In genomic region chr13:34106256-34106655, GRCm38 (mm10) we compare ENCODE assay signal across 27 mouse cellular contexts. TPM values are rescaled to one million over a fixed set of nuclear protein-coding genes. Genes with fewer than 3 reads are reported as not detected.
DNase-seq lines count a peak whose midpoint lies in the region; ATAC-seq and TF ChIP-seq lines count a peak whose summit lies in the region.
"Had no signal": no experiment of that assay in that cellular context is flagged by ENCODE, and none has a peak within 500 bp of the region (broad histone marks: within the 10 kb centered on the region; RNA-seq: fewer than 3 reads in every experiment).

No protein-coding gene starts in this region.

- no peak for ATAC-seq in forebrain, embryonic 14.5 days
- ATAC-seq in heart, embryonic 16.5 days (replicated peaks; ENCODE audit: extremely low read depth, insufficient read depth, low FRiP score), result no peak
- no peak for ATAC-seq in lung, postnatal 0 days
- ATAC-seq: intestine, embryonic 15.5 days; liver, postnatal 0 days had no signal

- no peak overlapping the region for H3K9ac ChIP-seq in forebrain, embryonic 14.5 days (ENCODE audit: low read length)
- H3K9ac ChIP-seq in heart, embryonic 16.5 days (ENCODE audit: low read length), result no peak overlapping the region
- H3K9ac ChIP-seq in lung, postnatal 0 days (replicated peaks; ENCODE audit: low read depth), result no peak overlapping the region
- H3K9ac ChIP-seq: embryonic facial prominence, embryonic 12.5 days; forebrain, embryonic 12.5 days; hindbrain, embryonic 15.5 days; intestine, embryonic 15.5 days; limb, embryonic 12.5 days; liver, postnatal 0 days; neural tube, embryonic 13.5 days had no signal

- no peak overlapping the region for H3K4me3 ChIP-seq in forebrain, embryonic 14.5 days (ENCODE audit: low read depth, low read length)
- no peak overlapping the region for H3K4me3 ChIP-seq in forebrain, embryonic 10.5 days
- no peak overlapping the region for H3K4me3 ChIP-seq in heart, embryonic 16.5 days (ENCODE audit: low read length)
- H3K4me3 ChIP-seq in lung, postnatal 0 days (ENCODE audit: low read depth, low read length), result no peak overlapping the region
- H3K4me3 ChIP-seq: embryonic facial prominence, embryonic 12.5 days; forebrain, embryonic 12.5 days; hindbrain, embryonic 15.5 days; intestine, embryonic 15.5 days; limb, embryonic 12.5 days; megakaryocyte, embryonic 14.5 days; neural tube, embryonic 13.5 days had no signal

- no peaks in the 10 kb centered on the region for H3K27me3 ChIP-seq in forebrain, embryonic 14.5 days (replicated peaks; ENCODE audit: control insufficient read depth, insufficient read depth, low read length)
- peaks cover 6% of the 10 kb centered on the region; the same call in 1 of the 2 replicates for H3K27me3 ChIP-seq in forebrain, embryonic 10.5 days (ENCODE audit: poor library complexity, severe bottlenecking)
- H3K27me3 ChIP-seq in heart, embryonic 16.5 days (ENCODE audit: control insufficient read depth, insufficient read depth, low read length), result no peaks in the 10 kb centered on the region
- no peaks in the 10 kb centered on the region for H3K27me3 ChIP-seq in lung, postnatal 0 days (replicated peaks; ENCODE audit: insufficient read depth, low read length)
- H3K27me3 ChIP-seq: embryonic facial prominence, embryonic 12.5 days; forebrain, embryonic 12.5 days; hindbrain, embryonic 15.5 days; intestine, embryonic 15.5 days; limb, embryonic 12.5 days; neural tube, embryonic 13.5 days had no signal

- H3K4me1 ChIP-seq in forebrain, embryonic 14.5 days (ENCODE audit: control insufficient read depth, insufficient read depth, low read length), result no peaks in the 10 kb centered on the region
- H3K4me1 ChIP-seq in forebrain, embryonic 10.5 days, result peaks cover 15% of the 10 kb centered on the region
- peaks cover 16% of the 10 kb centered on the region for H3K4me1 ChIP-seq in heart, embryonic 16.5 days (ENCODE audit: control insufficient read depth, insufficient read depth, low read length)
- H3K4me1 ChIP-seq in lung, postnatal 0 days (ENCODE audit: insufficient read depth, low read depth, low read length), result no peaks in the 10 kb centered on the region
- H3K4me1 ChIP-seq: embryonic facial prominence, embryonic 12.5 days; hindbrain, embryonic 15.5 days; intestine, embryonic 15.5 days; limb, embryonic 12.5 days had no signal

- H3K9me3 ChIP-seq in forebrain, embryonic 14.5 days (replicated peaks; ENCODE audit: control insufficient read depth, low read length), result no peaks in the 10 kb centered on the region
- no peaks in the 10 kb centered on the region for H3K9me3 ChIP-seq in forebrain, embryonic 10.5 days
- no peaks in the 10 kb centered on the region for H3K9me3 ChIP-seq in heart, embryonic 16.5 days (replicated peaks; ENCODE audit: control insufficient read depth, low read length)
- no peaks in the 10 kb centered on the region for H3K9me3 ChIP-seq in lung, postnatal 0 days (ENCODE audit: low read length)
- H3K9me3 ChIP-seq: embryonic facial prominence, embryonic 12.5 days; forebrain, embryonic 12.5 days; hindbrain, embryonic 15.5 days; intestine, embryonic 15.5 days; limb, embryonic 12.5 days; megakaryocyte, embryonic 14.5 days; neural tube, embryonic 13.5 days had no signal

- 89% methylated on average over 2 of the region's 2 CpGs for WGBS in forebrain, embryonic 14.5 days
- WGBS in forebrain, embryonic 10.5 days, result 87% methylated on average over 2 of the region's 2 CpGs
- WGBS in heart, embryonic 16.5 days, result 86% methylated on average over 2 of the region's 2 CpGs
- 82% methylated on average over 2 of the region's 2 CpGs for WGBS in lung, postnatal 0 days

- H3K4me2 ChIP-seq in forebrain, embryonic 14.5 days (ENCODE audit: low read length), result no peak overlapping the region
- no peak overlapping the region for H3K4me2 ChIP-seq in heart, embryonic 16.5 days (ENCODE audit: low read depth, low read length)
- H3K4me2 ChIP-seq in lung, postnatal 0 days (replicated peaks; ENCODE audit: low read depth, low read length), result no peak overlapping the region
- H3K4me2 ChIP-seq: embryonic facial prominence, embryonic 12.5 days; forebrain, embryonic 12.5 days; hindbrain, embryonic 15.5 days; intestine, embryonic 15.5 days; limb, embryonic 12.5 days; liver, embryonic 11.5 days; neural tube, embryonic 13.5 days had no signal

- H3K36me3 ChIP-seq in forebrain, embryonic 14.5 days (ENCODE audit: control insufficient read depth, insufficient read depth, low read length), result no peaks in the 10 kb centered on the region
- no peaks in the 10 kb centered on the region for H3K36me3 ChIP-seq in forebrain, embryonic 10.5 days (replicated peaks)
- H3K36me3 ChIP-seq in heart, embryonic 16.5 days (ENCODE audit: control insufficient read depth, insufficient read depth), result no peaks in the 10 kb centered on the region
- H3K36me3 ChIP-seq in lung, postnatal 0 days (ENCODE audit: insufficient read depth, low read length), result no peaks in the 10 kb centered on the region
- H3K36me3 ChIP-seq: embryonic facial prominence, embryonic 12.5 days; forebrain, embryonic 12.5 days; hindbrain, embryonic 15.5 days; intestine, embryonic 15.5 days; limb, embryonic 12.5 days; neural tube, embryonic 13.5 days had no signal

- no peak for TF ChIP-seq EP300 in lung, postnatal 0 days (IDR thresholded peaks at IDR 0.05)

- TF ChIP-seq CTCF in lung, postnatal 0 days (IDR thresholded peaks at IDR 0.05), result peak; percentile 21; the same call in 1 of the 2 replicates

- no peak overlapping the region for H3K27ac ChIP-seq in forebrain, embryonic 14.5 days (ENCODE audit: low read depth, low read length)
- H3K27ac ChIP-seq in forebrain, embryonic 10.5 days, result no peak overlapping the region
- H3K27ac ChIP-seq in heart, embryonic 16.5 days (ENCODE audit: low read length), result peak overlapping the region; percentile 39; the same call in 1 of the 2 replicates
- no peak overlapping the region for H3K27ac ChIP-seq in lung, postnatal 0 days (ENCODE audit: low read length)
- H3K27ac ChIP-seq: embryonic facial prominence, embryonic 12.5 days; forebrain, embryonic 12.5 days; hindbrain, embryonic 15.5 days; intestine, embryonic 15.5 days; limb, embryonic 12.5 days; neural tube, embryonic 13.5 days; stomach, postnatal 0 days had no signal

- DNase-seq in forebrain, embryonic 14.5 days (ENCODE audit: low spot score), result peak; percentile 0
- DNase-seq in forebrain, embryonic 10.5 days (ENCODE audit: extremely low spot score, low spot score), result no peak
- no peak for DNase-seq in heart, adult 18-20 months
- DNase-seq in lung, postnatal 0 days (ENCODE audit: low spot score), result no peak
- DNase-seq in lung, postnatal 14 days, result no peak
- peak; percentile 47 for DNase-seq in ZHBTc4 (ENCODE audit: low read depth, low spot score)
- DNase-seq in spleen, adult 18-20 months, result no peak
- DNase-seq: adrenal gland, adult 8-10 months; cerebellum, adult 18-20 months; cerebellum, postnatal 25 days; gastrocnemius, postnatal 10 days; heart, postnatal 36 days; kidney, postnatal 36 days; liver, postnatal 0 days; lung, postnatal 36 days; midbrain, embryonic 14.5 days; thymus, adult 2 months had no signal

RNA-seq across cellular contexts. Expression of gene Tubb2b, which starts 24.0 kb away (rescaled TPM):
- polyA plus RNA-seq in forebrain, embryonic 14.5 days (2014; fragmentation: Nextera tagmentation; extraction: Ambion mirVana), result 670 and 797 TPM in 2 replicates
- 137 and 151 TPM in 2 replicates for polyA plus RNA-seq in forebrain, embryonic 10.5 days (2016; fragmentation: Nextera tagmentation; extraction: Ambion mirVana)
- 52.1 and 56.8 TPM in 2 replicates for polyA plus RNA-seq in heart, embryonic 16.5 days (2015; fragmentation: Nextera tagmentation; extraction: Ambion mirVana)
- 1 to 10 TPM; 4.8 to 8.6 TPM for total RNA-seq in heart, adult 18-20 months (2021)
- polyA plus RNA-seq in lung, postnatal 0 days (2015; fragmentation: Nextera tagmentation; extraction: Ambion mirVana), result 6.0 and 7.5 TPM in 2 replicates

RNA-seq across cellular contexts. Expression of gene Tubb2a, which starts 28.4 kb away (rescaled TPM):
- polyA plus RNA-seq in forebrain, embryonic 14.5 days (2014; fragmentation: Nextera tagmentation; extraction: Ambion mirVana), result 1,376 and 1,776 TPM in 2 replicates
- polyA plus RNA-seq in forebrain, embryonic 10.5 days (2016; fragmentation: Nextera tagmentation; extraction: Ambion mirVana), result 79.2 and 98.2 TPM in 2 replicates
- polyA plus RNA-seq in heart, embryonic 16.5 days (2015; fragmentation: Nextera tagmentation; extraction: Ambion mirVana), result 166 and 171 TPM in 2 replicates
- total RNA-seq in heart, adult 18-20 months (2021), result 10 to 100 TPM; 51.0 to 70.1 TPM
- 152 and 167 TPM in 2 replicates for polyA plus RNA-seq in lung, postnatal 0 days (2015; fragmentation: Nextera tagmentation; extraction: Ambion mirVana)

RNA-seq across cellular contexts. Expression of gene Psmg4, which starts 56.5 kb away (rescaled TPM):
- polyA plus RNA-seq in forebrain, embryonic 14.5 days (2014; fragmentation: Nextera tagmentation; extraction: Ambion mirVana), result 92.0 and 113 TPM in 2 replicates
- polyA plus RNA-seq in forebrain, embryonic 10.5 days (2016; fragmentation: Nextera tagmentation; extraction: Ambion mirVana), result 129 and 133 TPM in 2 replicates
- 65.3 and 74.1 TPM in 2 replicates for polyA plus RNA-seq in heart, embryonic 16.5 days (2015; fragmentation: Nextera tagmentation; extraction: Ambion mirVana)
- total RNA-seq in heart, adult 18-20 months (2021), result 10 to 100 TPM; 25.0 to 32.9 TPM
- polyA plus RNA-seq in lung, postnatal 0 days (2015; fragmentation: Nextera tagmentation; extraction: Ambion mirVana), result 50.1 and 50.2 TPM in 2 replicates

Comparison
In these comparisons a context has a peak if more than half of its experiments do, and no peak if none do; other contexts are left out.
1. DNase-seq: peak in forebrain, embryonic 14.5 days (single experiment) and ZHBTc4 (single experiment); none in forebrain, embryonic 10.5 days (single experiment), heart, adult 18-20 months (0 of 2), lung, postnatal 0 days (single experiment), lung, postnatal 14 days (single experiment) and spleen, adult 18-20 months (0 of 2).